Mouse (Mus musculus) midbrain, embryonic 10.5 days (tissue): ENCODE results near the gene Sohlh1. TPM values are rescaled to one million over a fixed set of nuclear protein-coding genes. Genes with fewer than 3 reads are reported as not detected.
A peak's percentile ranks its signal among the peaks of the same experiment; 100 is the strongest.

ENCODE experiments used
- DNase-seq: peaks from one replicate; pipeline ENCODE4 v3.0.0-alpha.2; 2017; ENCODE audit warnings: low spot score
- H3K27ac ChIP-seq: fragments of 300-500 bp; sonication (generic); replicated peaks from 2 replicates; pipeline ENCODE4 v1.5.1; 2016; ENCODE audit warnings: mild to moderate bottlenecking
- H3K27me3 ChIP-seq: fragments of 300-500 bp; sonication (generic); 2 replicates; pipeline ENCODE4 v1.6.1; 2016; ENCODE audit warnings: low read depth, mild to moderate bottlenecking; ENCODE audit not compliant: poor library complexity, severe bottlenecking
- H3K36me3 ChIP-seq: fragments of 300-500 bp; sonication (generic); 2 replicates; pipeline ENCODE4 v1.6.1; 2016; ENCODE audit warnings: mild to moderate bottlenecking, moderate library complexity
- H3K4me1 ChIP-seq: fragments of 300-500 bp; sonication (generic); 2 replicates; pipeline ENCODE4 v1.6.1; 2016
- H3K4me3 ChIP-seq: fragments of 300-500 bp; sonication (generic); 2 replicates; pipeline ENCODE4 v1.5.1; 2016; ENCODE audit warnings: mild to moderate bottlenecking, moderate library complexity
- H3K9me3 ChIP-seq: fragments of 300-500 bp; sonication (generic); replicated peaks from 2 replicates; pipeline ENCODE4 v1.6.1; 2016; ENCODE audit warnings: mild to moderate bottlenecking
- WGBS: fragments of 180-500 bp; shearing (Covaris S2); methylation state at CpG from one replicate; pipeline ENCODE4 v1.1.7; 2016; 5-methylcytosine and 5-hydroxymethylcytosine counted together
- polyA plus RNA-seq: library from polyadenylated mRNA; unstranded; fragments of >200 nt; fragmentation: Nextera tagmentation; extraction: Ambion mirVana; gene quantifications from 2 replicates; pipeline ENCODE4 v1.2.1, GENCODE M21; 2016

The Sohlh1 gene
- polyA plus RNA-seq = not detected in 2 replicates

DNA sequence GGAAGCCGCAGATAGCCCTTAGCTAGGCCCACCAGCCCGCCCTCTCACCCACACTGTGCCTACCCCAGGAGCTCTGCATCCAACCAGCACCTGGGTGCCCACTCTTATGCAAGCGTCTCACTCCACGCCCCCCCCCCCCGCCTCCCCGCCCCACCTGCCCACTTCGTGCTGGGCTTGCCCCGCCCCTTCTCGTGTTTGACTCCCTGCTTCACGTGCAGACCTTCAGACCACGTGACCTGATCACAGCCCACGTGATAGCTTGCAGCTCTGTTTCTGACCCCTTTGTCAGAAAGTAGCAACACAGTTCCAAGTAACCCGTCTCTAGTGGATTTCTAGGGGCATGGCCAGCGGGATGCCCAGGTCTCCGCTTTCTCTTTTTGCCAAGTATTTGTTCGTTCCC is at the start of gene Sohlh1:
Sohlh1 (minus strand) TSS at position 23 of the 400 bp plus-strand sequence.
- WGBS = 79% methylated on average over 16 of the region's 16 CpGs
- Histone ChIP-seq H3K27ac (no peak within 1 kb of the TSS), H3K4me3 (no peak within 1 kb of the TSS), H3K9me3 (no peaks in the 10 kb centered on the region), H3K36me3 (no peaks in the 10 kb centered on the region), H3K4me1 (0 out of 2 replicates have a peak, but pooled peaks cover 5% of the 10 kb centered on the region), H3K27me3 (no peaks in the 10 kb centered on the region)
- no peak for DNase-seq

DNA sequence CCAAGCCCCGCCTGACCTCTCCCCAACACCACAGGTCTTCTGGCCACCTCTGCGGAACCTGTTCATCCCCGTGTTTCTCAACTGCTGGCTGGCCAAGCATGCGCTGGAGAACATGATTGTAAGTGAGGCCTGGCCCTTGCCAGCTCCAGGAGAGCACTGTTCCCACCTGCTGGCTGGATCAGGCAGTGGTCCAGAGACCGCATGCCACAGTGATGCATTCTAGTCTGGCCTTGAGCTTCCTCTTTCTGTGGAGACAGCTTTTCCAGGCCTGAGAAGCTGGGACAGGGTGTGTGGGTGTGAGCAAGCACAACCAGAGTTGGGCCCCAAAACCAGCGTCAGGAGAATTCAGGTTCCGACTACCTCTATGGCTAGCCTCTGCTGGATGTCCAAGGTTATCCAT is 45.4 kb upstream of the Sohlh1 start:
- no peaks in the 10 kb centered on the region for H3K36me3 ChIP-seq
- no peak overlapping the region for H3K27ac ChIP-seq
- H3K27me3 ChIP-seq = no peaks in the 10 kb centered on the region
- H3K4me1 ChIP-seq = peaks cover 6% of the 10 kb centered on the region; the same call in 1 of the 2 replicates
- H3K4me3 ChIP-seq = no peak overlapping the region
- no peak for DNase-seq
- 83% methylated on average over 7 of the region's 7 CpGs for WGBS
- H3K9me3 ChIP-seq = no peaks in the 10 kb centered on the region

DNA sequence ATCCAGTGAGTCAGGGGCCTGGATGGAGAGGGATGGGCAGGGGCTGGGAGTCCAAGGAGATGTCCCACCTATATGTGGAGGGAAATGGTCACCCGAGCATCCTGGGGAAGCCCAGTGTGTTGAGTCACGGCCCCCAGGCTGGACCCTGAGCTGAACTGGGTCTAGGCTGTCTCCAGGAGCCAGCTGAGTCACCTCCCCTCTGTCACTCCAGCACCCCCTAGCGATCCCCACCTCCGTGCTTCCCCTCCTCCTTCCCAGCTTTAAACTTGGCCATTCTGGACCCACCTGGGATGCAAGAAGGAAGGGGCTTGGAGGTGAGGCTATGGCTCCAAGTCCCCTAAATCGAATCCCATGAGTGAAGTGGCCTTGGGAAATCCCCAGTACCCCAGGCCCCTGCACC is 41.1 kb upstream of the Sohlh1 start:
- H3K27me3 ChIP-seq = no peaks in the 10 kb centered on the region
- WGBS = 59% methylated on average over 5 of the region's 5 CpGs
- H3K4me1 ChIP-seq = no peaks in the 10 kb centered on the region
- no peaks in the 10 kb centered on the region for H3K9me3 ChIP-seq
- no peak overlapping the region for H3K27ac ChIP-seq
- H3K36me3 ChIP-seq = no peaks in the 10 kb centered on the region
- no peak for DNase-seq
- H3K4me3 ChIP-seq = no peak overlapping the region

DNA sequence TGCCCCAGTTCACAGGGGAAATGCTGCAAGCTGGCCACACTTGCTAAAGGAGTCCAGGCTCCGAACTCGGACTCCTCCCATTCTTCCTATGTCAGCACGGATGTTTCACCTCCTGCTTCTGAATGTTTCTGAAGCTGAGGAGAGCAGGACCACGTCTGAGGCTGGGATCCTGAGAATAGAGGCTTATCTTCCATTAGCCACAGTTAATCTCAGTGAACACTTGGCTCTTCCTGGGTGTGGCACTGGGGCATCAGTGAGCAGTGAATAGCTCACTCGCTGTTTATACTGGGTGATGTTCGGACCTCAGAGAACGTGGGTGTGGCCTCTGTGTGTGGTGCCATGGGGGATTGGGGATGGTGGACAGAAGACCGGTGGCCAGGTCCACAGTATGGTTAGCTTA is 40.2 kb upstream of the Sohlh1 start:
- no peaks in the 10 kb centered on the region for H3K9me3 ChIP-seq
- no peak overlapping the region for H3K4me3 ChIP-seq
- no peak for DNase-seq
- H3K36me3 ChIP-seq = no peaks in the 10 kb centered on the region
- 80% methylated on average over 8 of the region's 8 CpGs for WGBS
- H3K27me3 ChIP-seq = no peaks in the 10 kb centered on the region
- H3K27ac ChIP-seq = no peak overlapping the region
- no peaks in the 10 kb centered on the region for H3K4me1 ChIP-seq

DNA sequence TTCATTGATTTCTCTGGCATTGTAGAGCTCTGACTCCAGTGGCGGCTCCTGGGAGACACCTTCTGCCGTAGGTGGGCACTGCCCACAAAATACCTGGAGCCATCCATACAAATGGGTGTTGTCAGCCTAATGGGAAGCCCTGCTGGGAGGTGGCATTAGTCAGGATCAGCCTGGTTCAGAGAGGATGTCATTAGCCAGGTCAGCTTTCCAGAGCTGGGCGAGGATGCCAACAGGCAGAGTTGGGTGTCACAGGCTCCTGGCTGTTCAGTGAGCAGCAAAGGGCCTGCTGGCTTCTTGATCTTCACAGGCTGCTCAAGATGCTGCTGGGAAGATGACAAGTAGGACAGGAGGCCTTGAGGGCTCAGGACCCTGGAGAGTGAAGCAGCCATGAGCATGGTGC is 37.7 kb upstream of the Sohlh1 start:
- Histone ChIP-seq H3K36me3 (no peaks in the 10 kb centered on the region), H3K9me3 (no peaks in the 10 kb centered on the region), H3K27ac (no peak overlapping the region), H3K4me3 (no peak overlapping the region), H3K27me3 (no peaks in the 10 kb centered on the region), H3K4me1 (no peaks in the 10 kb centered on the region)
- DNase-seq = no peak
- WGBS = 87% methylated on average over 3 of the region's 3 CpGs

DNA sequence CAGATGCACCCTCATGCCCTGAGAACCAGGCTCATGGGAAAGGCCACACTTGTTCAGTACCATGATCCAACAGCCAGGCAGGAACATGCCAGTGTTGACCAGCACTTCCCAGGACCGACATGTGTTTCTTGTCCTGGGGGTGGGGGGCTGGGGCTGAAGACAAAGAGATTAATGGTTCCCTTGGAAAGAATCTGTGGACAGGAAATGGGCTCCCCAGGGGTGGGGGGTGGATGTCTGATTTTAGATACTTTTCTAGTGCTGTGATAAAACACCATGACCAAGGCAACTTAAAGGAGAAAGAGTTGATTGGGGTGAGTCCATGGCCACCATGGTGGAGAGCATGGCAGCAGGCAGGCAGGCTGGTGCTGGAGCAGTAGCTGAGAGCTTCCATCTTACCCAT is 35.2 kb upstream of the Sohlh1 start:
- Histone ChIP-seq H3K4me3 (no peak overlapping the region), H3K27me3 (peaks cover 21% of the 10 kb centered on the region), H3K4me1 (peaks cover 9% of the 10 kb centered on the region), H3K9me3 (no peaks in the 10 kb centered on the region), H3K27ac (no peak overlapping the region), H3K36me3 (no peaks in the 10 kb centered on the region)
- 73% methylated on average over 1 of the region's 1 CpGs for WGBS
- no peak for DNase-seq

DNA sequence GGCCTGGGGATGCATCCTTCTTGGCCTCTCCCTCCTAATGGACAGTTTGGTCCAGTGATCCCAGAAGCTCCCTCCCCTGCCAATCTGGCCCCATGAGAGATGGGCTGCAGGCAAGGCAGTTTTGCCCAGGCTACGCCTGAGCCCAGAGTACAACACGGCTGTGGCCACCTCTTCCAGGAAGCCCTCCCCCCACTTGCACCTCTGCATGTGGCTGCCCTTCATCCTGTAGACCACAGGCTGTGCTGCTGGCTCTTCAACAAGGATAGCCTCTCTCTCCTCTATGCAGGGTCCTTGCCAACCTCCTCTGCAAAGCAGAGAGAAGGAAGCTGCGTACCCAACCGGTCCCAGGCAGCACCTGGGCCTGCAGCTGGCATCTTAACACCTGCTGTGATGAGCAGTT is 32.0 kb upstream of the Sohlh1 start:
- WGBS = 76% methylated on average over 4 of the region's 4 CpGs
- Histone ChIP-seq H3K36me3 (no peaks in the 10 kb centered on the region), H3K27ac (no peak overlapping the region), H3K9me3 (no peaks in the 10 kb centered on the region), H3K4me1 (peaks cover 10% of the 10 kb centered on the region), H3K4me3 (no peak overlapping the region), H3K27me3 (peaks cover 31% of the 10 kb centered on the region)
- no peak for DNase-seq

DNA sequence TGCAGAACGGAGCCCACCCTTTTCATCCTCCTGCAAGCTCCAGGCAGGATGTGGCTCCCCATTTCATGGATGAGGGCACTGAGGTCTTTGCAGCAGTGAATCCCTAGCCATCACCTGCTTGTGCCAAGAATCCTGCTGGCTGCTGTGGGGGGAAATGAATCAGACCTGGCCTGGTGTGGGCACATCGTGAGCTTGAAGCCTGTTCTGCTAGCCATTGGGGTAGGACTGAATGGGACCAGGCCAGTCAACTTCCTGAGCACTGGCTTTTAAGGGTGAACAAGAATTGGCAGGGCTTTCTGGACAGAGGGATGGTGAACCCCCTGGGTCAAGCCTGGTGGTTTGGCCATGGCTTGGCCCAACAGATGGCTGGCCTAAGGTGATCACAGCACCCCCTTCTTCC is 31.5 kb upstream of the Sohlh1 start:
- no peak overlapping the region for H3K27ac ChIP-seq
- no peak for DNase-seq
- 81% methylated on average over 2 of the region's 2 CpGs for whole genome bisulfite sequencing
- H3K9me3 ChIP-seq = no peaks in the 10 kb centered on the region
- H3K36me3 ChIP-seq = no peaks in the 10 kb centered on the region
- peaks cover 10% of the 10 kb centered on the region for H3K4me1 ChIP-seq
- H3K4me3 ChIP-seq = peak overlapping the region; percentile 63; the same call in 1 of the 2 replicates
- H3K27me3 ChIP-seq = peaks cover 31% of the 10 kb centered on the region

DNA sequence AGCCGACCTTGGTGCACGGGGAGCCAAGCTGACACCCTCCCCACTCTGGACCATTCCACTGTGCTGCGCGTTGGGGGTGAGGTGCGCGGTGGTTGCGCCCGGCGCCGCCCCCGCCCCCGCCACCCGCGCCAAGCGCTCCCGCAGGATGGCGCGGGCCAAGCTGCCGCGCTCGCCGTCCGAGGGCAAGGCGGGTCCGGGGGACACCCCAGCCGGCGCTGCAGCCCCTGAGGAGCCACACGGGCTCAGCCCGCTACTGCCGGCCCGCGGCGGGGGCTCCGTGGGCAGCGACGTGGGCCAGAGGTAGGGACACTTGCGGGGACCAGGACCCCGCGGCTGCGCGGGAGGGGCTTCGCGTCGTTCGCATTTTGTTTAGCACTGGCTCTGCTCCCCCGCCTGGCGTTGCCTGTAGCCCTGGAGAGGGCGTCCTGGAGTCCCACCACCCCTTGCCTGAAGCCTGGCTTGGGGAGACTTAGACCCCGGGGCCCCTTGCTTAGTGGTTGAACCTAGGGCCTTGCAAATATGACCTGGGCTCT is 30.8 kb upstream of the Sohlh1 start:
- peaks cover 31% of the 10 kb centered on the region for H3K27me3 ChIP-seq
- peak overlapping the region; percentile 63 for H3K4me3 ChIP-seq
- 2% methylated on average over 48 of the region's 49 CpGs for whole genome bisulfite sequencing
- H3K9me3 ChIP-seq = no peaks in the 10 kb centered on the region
- H3K27ac ChIP-seq = peak overlapping the region; percentile 80
- H3K36me3 ChIP-seq = no peaks in the 10 kb centered on the region
- DNase-seq = peak; percentile 24
- H3K4me1 ChIP-seq = peaks cover 10% of the 10 kb centered on the region

DNA sequence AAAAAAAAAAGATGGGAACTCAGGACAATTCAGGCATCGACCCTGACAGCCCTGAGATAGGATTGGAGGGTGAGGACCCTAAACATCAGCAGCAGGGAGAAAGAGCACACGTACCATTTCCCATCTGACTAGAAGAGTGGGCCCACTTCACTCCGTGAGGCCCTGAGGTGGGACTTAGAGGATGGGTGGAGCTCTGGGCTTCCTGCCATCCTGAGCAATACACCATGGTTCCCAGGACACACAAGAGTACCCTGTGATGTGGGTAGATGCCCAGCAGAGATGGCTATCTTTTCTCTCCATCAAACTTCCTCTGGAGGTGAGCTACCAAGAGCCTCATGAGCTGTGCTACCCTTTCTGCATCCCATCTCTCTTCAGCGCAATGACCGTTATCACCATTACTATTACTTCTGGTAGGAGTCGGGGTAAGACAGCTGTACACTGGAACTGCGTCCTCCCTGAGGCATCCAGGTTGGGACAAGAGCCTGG is 30.2 kb upstream of the Sohlh1 start:
- no peak for DNase-seq
- Histone ChIP-seq H3K36me3 (no peaks in the 10 kb centered on the region), H3K4me3 (peak overlapping the region; percentile 63), H3K9me3 (no peaks in the 10 kb centered on the region), H3K27me3 (peaks cover 31% of the 10 kb centered on the region), H3K4me1 (peaks cover 10% of the 10 kb centered on the region), H3K27ac (peak overlapping the region; percentile 80; the same call in 1 of the 2 replicates)
- WGBS = 26% methylated on average over 7 of the region's 7 CpGs

DNA sequence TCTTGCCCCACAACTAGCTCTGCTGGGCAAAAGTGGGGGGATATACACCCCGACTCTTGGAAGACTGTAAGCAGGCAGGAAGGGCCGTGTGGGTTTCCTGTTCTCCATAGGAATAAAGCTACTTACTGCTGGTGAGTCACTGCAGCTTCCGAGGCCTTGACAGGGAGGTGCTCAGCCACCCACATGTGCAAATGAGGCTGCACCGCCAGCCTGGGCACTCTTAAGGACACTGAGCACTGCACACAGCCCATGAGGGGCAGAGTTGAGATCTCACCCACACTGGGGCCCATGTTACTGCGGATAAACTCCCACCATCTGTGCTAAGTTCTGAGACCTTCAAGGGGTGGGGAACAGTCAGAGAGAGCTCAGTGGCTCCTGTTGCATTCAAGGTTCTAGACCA is 19.6 kb upstream of the Sohlh1 start:
- Histone ChIP-seq H3K27ac (no peak overlapping the region), H3K36me3 (no peaks in the 10 kb centered on the region), H3K4me3 (no peak overlapping the region), H3K4me1 (peaks cover 18% of the 10 kb centered on the region), H3K27me3 (peaks cover 52% of the 10 kb centered on the region), H3K9me3 (no peaks in the 10 kb centered on the region)
- WGBS = 68% methylated on average over 5 of the region's 5 CpGs
- DNase-seq = no peak

DNA sequence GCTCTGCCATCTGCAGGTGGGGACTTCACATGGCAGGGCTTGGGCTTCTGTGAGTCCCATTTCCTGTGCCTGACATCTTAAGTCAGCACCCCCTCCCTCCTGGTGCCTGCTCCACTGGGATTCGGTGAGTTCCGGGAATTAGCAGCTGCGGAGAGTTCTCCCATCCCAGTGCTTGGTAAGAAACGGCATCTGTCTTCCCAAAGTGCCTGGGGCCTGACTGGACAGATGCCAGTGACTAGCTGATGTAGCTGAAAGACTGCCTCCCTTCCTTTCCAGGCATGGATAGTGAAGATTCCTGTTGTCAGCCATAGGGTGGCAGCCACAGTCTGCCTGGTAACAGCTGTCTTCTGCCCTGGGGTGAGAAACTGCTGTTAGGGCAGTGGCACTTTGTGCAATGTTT is 18.4 kb upstream of the Sohlh1 start:
- Histone ChIP-seq H3K4me3 (no peak overlapping the region), H3K36me3 (no peaks in the 10 kb centered on the region), H3K27ac (no peak overlapping the region), H3K4me1 (peaks cover 18% of the 10 kb centered on the region), H3K9me3 (no peaks in the 10 kb centered on the region), H3K27me3 (peaks cover 52% of the 10 kb centered on the region)
- DNase-seq = no peak
- WGBS = 16% methylated on average over 4 of the region's 4 CpGs

DNA sequence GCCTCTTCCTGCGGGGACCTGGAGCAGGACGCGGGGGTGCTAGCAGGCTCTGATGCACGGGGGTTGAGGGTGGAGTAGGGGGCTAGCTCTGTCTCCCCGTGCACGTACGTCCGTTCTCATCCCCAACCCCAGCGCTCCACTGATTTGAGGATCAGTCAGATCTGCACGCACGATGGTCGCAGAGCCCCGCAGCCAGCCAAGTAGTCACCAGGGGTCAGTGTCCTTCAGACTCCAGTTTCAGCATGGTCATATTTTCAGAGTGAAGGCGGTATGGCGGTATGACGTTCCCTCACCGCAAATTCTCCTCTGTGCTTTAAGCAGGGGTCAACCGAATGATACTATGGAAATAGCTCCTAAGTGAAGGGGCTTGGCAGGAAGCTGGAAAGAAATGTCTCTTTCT is 17.2 kb upstream of the Sohlh1 start:
- H3K9me3 ChIP-seq = no peaks in the 10 kb centered on the region
- peaks cover 18% of the 10 kb centered on the region for H3K4me1 ChIP-seq
- no peaks in the 10 kb centered on the region for H3K36me3 ChIP-seq
- H3K4me3 ChIP-seq = peak overlapping the region; percentile 74
- DNase-seq = peak; percentile 30
- 5% methylated on average over 18 of the region's 18 CpGs for WGBS
- H3K27ac ChIP-seq = no peak overlapping the region; the same call in 1 of the 2 replicates
- H3K27me3 ChIP-seq = peaks cover 52% of the 10 kb centered on the region
